Mouse (Mus musculus): Measurements from ENCODE around the gene Flt3.

Flt3 gene

GRCm38 (mm10) chr5:147399843-147400504 lies at the start of gene Flt3:
TSS of gene Flt3 (minus strand) at chr5:147400489.
- peak; percentile 72 for DNase-seq

- no peak for DNase-seq
Observed at GRCm38 (mm10) chr5:147448933-147449332, 48.6 kb upstream of the Flt3 start.

- no peak for DNase-seq
Observed at GRCm38 (mm10) chr5:147448526-147448925, 48.2 kb upstream of the Flt3 start.

- DNase-seq = no peak
Observed at GRCm38 (mm10) chr5:147445252-147445651, 45.0 kb upstream of the Flt3 start.

GRCm38 (mm10) chr5:147444757-147445156 lies 44.5 kb upstream of the Flt3 start:
- no peak for DNase-seq

GRCm38 (mm10) chr5:147444298-147444697 lies 44.0 kb upstream of the Flt3 start:
- DNase-seq = no peak

GRCm38 (mm10) chr5:147442741-147443140 lies 42.5 kb upstream of the Flt3 start:
- DNase-seq = no peak

GRCm38 (mm10) chr5:147441979-147442378 lies 41.7 kb upstream of the Flt3 start:
- no peak for DNase-seq

- no peak for DNase-seq
Observed at GRCm38 (mm10) chr5:147440996-147441507, 40.8 kb upstream of the Flt3 start.

GRCm38 (mm10) chr5:147436491-147436890 lies 36.2 kb upstream of the Flt3 start:
- no peak for DNase-seq

- DNase-seq = no peak
Observed at GRCm38 (mm10) chr5:147435751-147436150, 35.5 kb upstream of the Flt3 start.

GRCm38 (mm10) chr5:147435224-147435623 lies 34.9 kb upstream of the Flt3 start:
- no peak for DNase-seq

GRCm38 (mm10) chr5:147432927-147433326 lies 32.6 kb upstream of the Flt3 start:
- no peak for DNase-seq

GRCm38 (mm10) chr5:147430936-147431839 lies 30.9 kb upstream of the Flt3 start:
- DNase-seq = peak; percentile 66

- peak; percentile 75 for DNase-seq
Observed at GRCm38 (mm10) chr5:147430361-147430935, 30.2 kb upstream of the Flt3 start.

- peak; percentile 94 for DNase-seq
Observed at GRCm38 (mm10) chr5:147429535-147430305, 29.4 kb upstream of the Flt3 start, which contains the start of gene Pan3. TSS of gene Pan3 (plus strand) at chr5:147430161.

GRCm38 (mm10) chr5:147426048-147426805 lies 25.9 kb upstream of the Flt3 start:
- DNase-seq = no peak

GRCm38 (mm10) chr5:147423612-147424011 lies 23.3 kb upstream of the Flt3 start:
- DNase-seq = no peak

GRCm38 (mm10) chr5:147418394-147419121 lies 18.3 kb upstream of the Flt3 start:
- DNase-seq = peak; percentile 67

- DNase-seq = no peak
Observed at GRCm38 (mm10) chr5:147417986-147418385, 17.7 kb upstream of the Flt3 start.

- DNase-seq = no peak
Observed at GRCm38 (mm10) chr5:147410585-147410984, 10.3 kb upstream of the Flt3 start.
